In the genomic region with DNA sequence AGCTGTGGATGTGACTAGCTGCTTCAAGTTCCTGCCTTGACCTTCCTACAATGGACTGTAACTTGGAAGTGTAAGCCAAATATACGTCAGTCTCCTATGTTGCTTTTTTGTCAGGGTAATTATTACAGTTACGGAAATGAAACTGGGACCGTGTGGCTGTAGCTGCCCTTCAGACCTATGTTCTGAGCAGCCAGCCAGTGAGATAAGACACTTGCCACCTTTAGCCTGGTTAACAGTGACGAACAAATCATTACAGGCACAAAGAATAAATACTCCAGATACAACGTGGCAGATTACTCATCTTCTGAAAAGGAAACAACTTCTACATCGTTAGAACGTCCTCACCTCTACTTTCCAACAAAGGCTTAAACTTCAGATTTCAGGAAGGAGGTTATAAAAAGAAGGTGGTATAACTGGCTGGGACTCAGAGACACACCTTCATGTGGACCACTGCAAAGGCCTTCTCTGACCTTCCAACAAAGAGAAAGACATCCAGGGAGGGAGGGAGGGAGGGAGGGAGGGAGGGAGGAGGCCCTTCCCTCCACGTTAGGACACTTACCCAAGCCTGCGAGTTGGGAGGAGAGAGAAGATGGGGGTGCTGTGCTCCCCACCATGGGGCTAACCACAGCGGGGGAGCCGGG, we compare ENCODE assay signal across 18 mouse cellular contexts. TPM values are rescaled to one million over a fixed set of nuclear protein-coding genes. Genes with fewer than 3 reads are reported as not detected.
DNase-seq lines count a peak whose midpoint lies in the region; ATAC-seq and TF ChIP-seq lines count a peak whose summit lies in the region.
"Had no signal": no experiment of that assay in that cellular context is flagged by ENCODE, and none has a peak within 500 bp of the region (broad histone marks: within the 10 kb centered on the region; RNA-seq: fewer than 3 reads in every experiment).

No protein-coding gene starts in this region.

- no peak for DNase-seq in heart, adult 9 months (ENCODE audit: low spot score in 2 of 2)
- DNase-seq in heart, postnatal 0 days (ENCODE audit: low spot score): peak; percentile 62
- no peak for DNase-seq in heart, postnatal 25 days (ENCODE audit: low spot score)
- DNase-seq in midbrain, postnatal 0 days (ENCODE audit: low spot score): no peak
- no peak for DNase-seq in T-cell, adult 2 months (ENCODE audit: low spot score)
- DNase-seq: adrenal gland, adult 8-10 months; adrenal gland, postnatal 36 days; cerebellum, adult 2 months; cerebellum, postnatal 10 days; gastrocnemius, postnatal 14 days; heart, postnatal 14 days; kidney, adult 18-20 months had no signal

- no peak for TF ChIP-seq EP300 in heart, postnatal 0 days (IDR thresholded peaks at IDR 0.05; ENCODE audit: low read depth)

- 58% methylated on average over 11 of the region's 11 CpGs for whole genome bisulfite sequencing in heart, embryonic 13.5 days
- WGBS in heart, postnatal 0 days: 41% methylated on average over 11 of the region's 11 CpGs
- 68% methylated on average over 11 of the region's 11 CpGs for WGBS in intestine, embryonic 15.5 days
- 69% methylated on average over 11 of the region's 11 CpGs for WGBS in intestine, embryonic 16.5 days
- WGBS in midbrain, postnatal 0 days: 71% methylated on average over 11 of the region's 11 CpGs

- H3K4me2 ChIP-seq in heart, embryonic 13.5 days: no peak overlapping the region
- H3K4me2 ChIP-seq in heart, postnatal 0 days (ENCODE audit: low read depth, low read length): no peak overlapping the region
- no peak overlapping the region for H3K4me2 ChIP-seq in intestine, embryonic 15.5 days (replicated peaks)
- H3K4me2 ChIP-seq in intestine, embryonic 16.5 days (ENCODE audit: low read depth, low read length): no peak overlapping the region
- H3K4me2 ChIP-seq in midbrain, postnatal 0 days (ENCODE audit: low read depth, low read length, poor library complexity, severe bottlenecking): no peak overlapping the region
- H3K4me2 ChIP-seq: forebrain, embryonic 15.5 days; hindbrain, embryonic 15.5 days had no signal

- peak overlapping the region; percentile 52 for H3K27ac ChIP-seq in heart, embryonic 13.5 days (replicated peaks)
- peak overlapping the region; percentile 77 for H3K27ac ChIP-seq in heart, postnatal 0 days (ENCODE audit: low read depth)
- H3K27ac ChIP-seq in intestine, embryonic 15.5 days: 0 out of 2 replicates have a peak overlapping the region, but pooled peaks have one; percentile 13
- H3K27ac ChIP-seq in intestine, embryonic 16.5 days (ENCODE audit: low read length): peak overlapping the region; percentile 41; the same call in 1 of the 2 replicates
- no peak overlapping the region for H3K27ac ChIP-seq in midbrain, postnatal 0 days (ENCODE audit: low read depth, low read length)
- H3K27ac ChIP-seq: embryonic facial prominence, embryonic 10.5 days; forebrain, embryonic 15.5 days; hindbrain, embryonic 15.5 days had no signal

- intact Hi-C loops in heart, postnatal 25 days (cut with DNase I): no loop called here

- no peaks in the 10 kb centered on the region for H3K9me3 ChIP-seq in heart, embryonic 13.5 days
- H3K9me3 ChIP-seq in heart, postnatal 0 days (replicated peaks; ENCODE audit: control insufficient read depth, low read length): no peaks in the 10 kb centered on the region
- H3K9me3 ChIP-seq in intestine, embryonic 15.5 days: no peaks in the 10 kb centered on the region
- no peaks in the 10 kb centered on the region for H3K9me3 ChIP-seq in intestine, embryonic 16.5 days (ENCODE audit: control insufficient read depth, low read length)
- H3K9me3 ChIP-seq in midbrain, postnatal 0 days (ENCODE audit: low read length): no peaks in the 10 kb centered on the region
- H3K9me3 ChIP-seq: embryonic facial prominence, embryonic 10.5 days; forebrain, embryonic 15.5 days; hindbrain, embryonic 15.5 days had no signal

- H3K4me1 ChIP-seq in heart, embryonic 13.5 days: peaks cover 31% of the 10 kb centered on the region
- 0 out of 2 replicates have a peak, but pooled peaks cover 9% of the 10 kb centered on the region for H3K4me1 ChIP-seq in heart, postnatal 0 days (ENCODE audit: control insufficient read depth, insufficient read depth)
- peaks cover 14% of the 10 kb centered on the region for H3K4me1 ChIP-seq in intestine, embryonic 15.5 days (replicated peaks)
- peaks cover 3% of the 10 kb centered on the region; the same call in 1 of the 2 replicates for H3K4me1 ChIP-seq in intestine, embryonic 16.5 days (ENCODE audit: control insufficient read depth, insufficient read depth, low read length)
- H3K4me1 ChIP-seq in midbrain, postnatal 0 days (ENCODE audit: insufficient read depth, low read length): no peaks in the 10 kb centered on the region

- peaks cover 53% of the 10 kb centered on the region for H3K36me3 ChIP-seq in heart, embryonic 13.5 days
- H3K36me3 ChIP-seq in heart, postnatal 0 days (replicated peaks; ENCODE audit: control insufficient read depth, insufficient read depth, low read length): peaks cover 37% of the 10 kb centered on the region
- peaks cover 17% of the 10 kb centered on the region for H3K36me3 ChIP-seq in intestine, embryonic 15.5 days
- peaks cover 11% of the 10 kb centered on the region for H3K36me3 ChIP-seq in intestine, embryonic 16.5 days (ENCODE audit: control insufficient read depth, insufficient read depth, low read length)
- H3K36me3 ChIP-seq in midbrain, postnatal 0 days (ENCODE audit: insufficient read depth, low read length): peaks cover 30% of the 10 kb centered on the region

- no peak for ATAC-seq in heart, embryonic 13.5 days (ENCODE audit: extremely low read depth, insufficient number of reproducible peaks, low FRiP score, low TSS enrichment)
- peak; percentile 74 for ATAC-seq in heart, postnatal 0 days (ENCODE audit: insufficient read depth, low read depth)
- ATAC-seq in intestine, embryonic 15.5 days: peak; percentile 55
- ATAC-seq in intestine, embryonic 16.5 days: peak; percentile 66
- no peak for ATAC-seq in midbrain, postnatal 0 days (ENCODE audit: low FRiP score)
- ATAC-seq: forebrain, embryonic 15.5 days had no signal

- no peak overlapping the region for H3K9ac ChIP-seq in heart, embryonic 13.5 days
- no peak overlapping the region for H3K9ac ChIP-seq in heart, postnatal 0 days (replicated peaks; ENCODE audit: low read depth, low read length)
- H3K9ac ChIP-seq in intestine, embryonic 15.5 days: no peak overlapping the region
- no peak overlapping the region for H3K9ac ChIP-seq in intestine, embryonic 16.5 days (ENCODE audit: low read depth, low read length)
- H3K9ac ChIP-seq in midbrain, postnatal 0 days (replicated peaks; ENCODE audit: low read length, poor library complexity, severe bottlenecking): no peak overlapping the region
- H3K9ac ChIP-seq: forebrain, embryonic 15.5 days; hindbrain, embryonic 15.5 days had no signal

- H3K27me3 ChIP-seq in heart, embryonic 13.5 days (replicated peaks): no peaks in the 10 kb centered on the region
- no peaks in the 10 kb centered on the region for H3K27me3 ChIP-seq in heart, postnatal 0 days (ENCODE audit: control insufficient read depth, insufficient read depth, low read length)
- no peaks in the 10 kb centered on the region for H3K27me3 ChIP-seq in intestine, embryonic 15.5 days (replicated peaks)
- H3K27me3 ChIP-seq in intestine, embryonic 16.5 days (replicated peaks; ENCODE audit: control insufficient read depth, insufficient read depth, low read length): no peaks in the 10 kb centered on the region
- H3K27me3 ChIP-seq in midbrain, postnatal 0 days (ENCODE audit: insufficient read depth, low read length): no peaks in the 10 kb centered on the region
- H3K27me3 ChIP-seq: forebrain, embryonic 15.5 days; hindbrain, embryonic 15.5 days had no signal

- H3K4me3 ChIP-seq in heart, embryonic 13.5 days: no peak overlapping the region
- no peak overlapping the region for H3K4me3 ChIP-seq in heart, postnatal 0 days (ENCODE audit: low read depth, low read length)
- H3K4me3 ChIP-seq in intestine, embryonic 15.5 days (replicated peaks): no peak overlapping the region
- no peak overlapping the region for H3K4me3 ChIP-seq in intestine, embryonic 16.5 days (ENCODE audit: low read length)
- H3K4me3 ChIP-seq in midbrain, postnatal 0 days (ENCODE audit: low read depth, low read length): no peak overlapping the region
- H3K4me3 ChIP-seq: embryonic facial prominence, embryonic 10.5 days; forebrain, embryonic 15.5 days; hindbrain, embryonic 15.5 days had no signal

- no peak for TF ChIP-seq CTCF in heart, postnatal 0 days (IDR thresholded peaks at IDR 0.05; ENCODE audit: low read depth)
- TF ChIP-seq CTCF in midbrain, postnatal 0 days (IDR thresholded peaks at IDR 0.05): no peak

RNA-seq across cellular contexts. Expression of gene Srebf1, which starts 22.2 kb away (rescaled TPM):
- polyA plus RNA-seq in heart, embryonic 13.5 days (2015; fragmentation: Nextera tagmentation; extraction: Ambion mirVana): 34.4 and 41.8 TPM in 2 replicates
- total RNA-seq in heart, postnatal 0 days (2014; rRNA removed; ENCODE audit: low replicate concordance): 77.2 and 81.7 TPM in 2 replicates
- polyA plus RNA-seq in heart, postnatal 0 days (2015; fragmentation: Nextera tagmentation; extraction: Ambion mirVana): 29.9 and 31.0 TPM in 2 replicates
- total RNA-seq in heart, postnatal 25 days (2021): 10 to 100 TPM; 30.7 to 38.3 TPM
- 89.5 and 108 TPM in 2 replicates for polyA plus RNA-seq in intestine, embryonic 15.5 days (2015; fragmentation: Nextera tagmentation; extraction: Ambion mirVana)
- 81.0 and 95.2 TPM in 2 replicates for polyA plus RNA-seq in intestine, embryonic 16.5 days (2015; fragmentation: Nextera tagmentation; extraction: Ambion mirVana)
- 77.1 and 96.5 TPM in 2 replicates for total RNA-seq in midbrain, postnatal 0 days (2014; rRNA removed)
- 34.5 and 38.1 TPM in 2 replicates for polyA plus RNA-seq in midbrain, postnatal 0 days (2015; fragmentation: Nextera tagmentation; extraction: Ambion mirVana)

Comparison
In these comparisons a context has a peak if more than half of its experiments do, and no peak if none do; other contexts are left out.
1. ATAC-seq: peak in heart, postnatal 0 days (single experiment), intestine, embryonic 15.5 days (single experiment) and intestine, embryonic 16.5 days (single experiment); none in heart, embryonic 13.5 days (single experiment) and midbrain, postnatal 0 days (single experiment).